Mouse (Mus musculus) CH12.LX (cell line): ENCODE data around the gene Cep83. TPM values are rescaled to one million over a fixed set of nuclear protein-coding genes. Genes with fewer than 3 reads are reported as not detected.

ENCODE experiments used
- DNase-seq: peaks from one replicate; pipeline ENCODE4 v3.0.0-alpha.2; 2013; ENCODE audit errors: extremely low read depth
- H3K27ac ChIP-seq: 2 replicates; pipeline ENCODE4 v1.5.1; 2012; ENCODE audit warnings: low read depth, mild to moderate bottlenecking, control low read depth, moderate library complexity; ENCODE audit not compliant: insufficient read depth
- H3K27me3 ChIP-seq: replicated peaks from 2 replicates; pipeline ENCODE3; 2012; ENCODE audit warnings: inconsistent platforms
- H3K36me3 ChIP-seq, 2 experiments: replicated peaks in 1 of 2; 2 replicates each; pipeline versions ENCODE3 to v1.6.1; 2012; ENCODE audit warnings: inconsistent platforms in 1 of 2, low read length in 1 of 2, mild to moderate bottlenecking in 1 of 2, mixed read lengths in 1 of 2, moderate library complexity in 1 of 2; ENCODE audit not compliant: control insufficient read depth in 1 of 2, insufficient read depth in 1 of 2
- H3K4me1 ChIP-seq, 2 experiments: 2 replicates each; pipeline ENCODE4 v1.6.1; 2012; ENCODE audit warnings: inconsistent platforms in 1 of 2, moderate library complexity in 1 of 2; ENCODE audit not compliant: insufficient read depth in 2 of 2, control insufficient read depth in 1 of 2
- H3K4me2 ChIP-seq: 2 replicates; pipeline ENCODE4 v1.6.1; 2012; ENCODE audit warnings: low read depth, mild to moderate bottlenecking, control low read depth; ENCODE audit not compliant: poor library complexity, insufficient read depth, severe bottlenecking
- H3K4me3 ChIP-seq, 3 experiments: fragments of 150-350 bp in 1 of 3; sonication (generic) in 1 of 3; replicated peaks in 1 of 3; 2 replicates each; pipeline versions ENCODE3 to v1.5.1; 2011 to 2012; ENCODE audit warnings: low read depth in 2 of 3, low read length in 2 of 3, mild to moderate bottlenecking in 2 of 3, moderate library complexity in 2 of 3, control low read depth in 1 of 3, improper control_type of control experiment in 1 of 3, inconsistent platforms in 1 of 3, mixed read lengths in 1 of 3; ENCODE audit not compliant: poor library complexity in 1 of 3
- H3K79me2 ChIP-seq: replicated peaks from 2 replicates; pipeline ENCODE4 v1.6.1; 2012; ENCODE audit warnings: mild to moderate bottlenecking, moderate library complexity; ENCODE audit not compliant: control insufficient read depth, poor library complexity, insufficient read depth, severe bottlenecking; ENCODE audit errors: extremely low read depth
- H3K9ac ChIP-seq: 2 replicates; pipeline ENCODE4 v1.6.1; 2012; ENCODE audit warnings: low read depth, mild to moderate bottlenecking, control low read depth, moderate library complexity; ENCODE audit not compliant: insufficient read depth
- H3K9me3 ChIP-seq: replicated peaks from 2 replicates; pipeline ENCODE3; 2012; ENCODE audit warnings: low read length, inconsistent platforms, mixed read lengths
- BHLHE40 ChIP-seq: IDR thresholded peaks from 2 replicates; pipeline ENCODE4 v1.6.1; 2011; ENCODE audit warnings: mild to moderate bottlenecking, low read depth, low read length, improper control_type of control experiment
- CHD1 ChIP-seq: IDR thresholded peaks from 2 replicates; pipeline ENCODE4 v1.6.1; 2012; ENCODE audit warnings: low read depth, low read length, improper control_type of control experiment, inconsistent platforms
- CTCF ChIP-seq, 2 experiments: IDR thresholded peaks in 1 of 2; conservative IDR thresholded peaks in 1 of 2; 2 replicates each; pipeline ENCODE4 v1.5.1; 2011 to 2012; ENCODE audit warnings: low read depth in 2 of 2, low read length in 2 of 2, improper control_type of control experiment in 1 of 2, inconsistent platforms in 1 of 2, mild to moderate bottlenecking in 1 of 2, moderate library complexity in 1 of 2
- ELF1 ChIP-seq: IDR thresholded peaks from 2 replicates; pipeline ENCODE4 v1.6.1; 2014; ENCODE audit warnings: low read depth, mild to moderate bottlenecking, inconsistent platforms, low read length, improper control_type of control experiment
- ETS1 ChIP-seq: conservative IDR thresholded peaks from 2 replicates; pipeline ENCODE4 v1.6.1; 2012; ENCODE audit warnings: low read depth, mild to moderate bottlenecking, inconsistent platforms, low read length, improper control_type of control experiment, moderate library complexity
- IRF4 ChIP-seq: IDR thresholded peaks from 2 replicates; pipeline ENCODE4 v1.6.1; 2014; ENCODE audit warnings: low read depth, mild to moderate bottlenecking, inconsistent platforms, low read length, improper control_type of control experiment
- JUN ChIP-seq: IDR thresholded peaks from 2 replicates; pipeline ENCODE4 v1.6.1; 2011; ENCODE audit warnings: low read depth, mild to moderate bottlenecking, low read length, improper control_type of control experiment, moderate library complexity; ENCODE audit not compliant: insufficient read depth
- MAZ ChIP-seq: IDR thresholded peaks from 2 replicates; pipeline ENCODE4 v1.6.1; 2012; ENCODE audit warnings: low read depth, mild to moderate bottlenecking, inconsistent platforms, low read length, improper control_type of control experiment, moderate library complexity
- MYC ChIP-seq: IDR thresholded peaks from 2 replicates; pipeline ENCODE4 v1.6.1; 2011; ENCODE audit warnings: low read depth, mild to moderate bottlenecking, improper control_type of control experiment, low read length
- POLR2A ChIP-seq: IDR thresholded peaks from 2 replicates; pipeline ENCODE4 v1.6.1; 2011; ENCODE audit warnings: low read depth, mild to moderate bottlenecking, improper control_type of control experiment, low read length
- POLR2AphosphoS2 ChIP-seq: IDR thresholded peaks from 2 replicates; pipeline ENCODE4 v1.6.1; 2011; ENCODE audit warnings: low read depth, low read length, improper control_type of control experiment
- RAD21 ChIP-seq: IDR thresholded peaks from 2 replicates; pipeline ENCODE4 v1.6.1; 2011; ENCODE audit warnings: low read depth, mild to moderate bottlenecking, low read length, improper control_type of control experiment, moderate library complexity
- RCOR1 ChIP-seq: conservative IDR thresholded peaks from 2 replicates; pipeline ENCODE4 v1.6.1; 2012; ENCODE audit warnings: low read depth, mild to moderate bottlenecking, inconsistent platforms, low read length, improper control_type of control experiment
- SIN3A ChIP-seq: IDR thresholded peaks from 2 replicates; pipeline ENCODE4 v1.6.1; 2012; ENCODE audit warnings: low read length, improper control_type of control experiment, inconsistent platforms
- TBP ChIP-seq: conservative IDR thresholded peaks from 2 replicates; pipeline ENCODE4 v1.6.1; 2011; ENCODE audit warnings: low read depth, low read length, improper control_type of control experiment
- TCF12 ChIP-seq: IDR thresholded peaks from 2 replicates; pipeline ENCODE4 v1.6.1; 2014; ENCODE audit warnings: low read depth, mild to moderate bottlenecking, inconsistent platforms, low read length, improper control_type of control experiment
- UBTF ChIP-seq: IDR thresholded peaks from 2 replicates; pipeline ENCODE4 v1.6.1; 2012; ENCODE audit warnings: low read depth, mild to moderate bottlenecking, inconsistent platforms, low read length, improper control_type of control experiment, moderate library complexity
- USF1 ChIP-seq: IDR thresholded peaks from 2 replicates; pipeline ENCODE4 v1.6.1; 2014; ENCODE audit warnings: low read depth, mild to moderate bottlenecking, inconsistent platforms, low read length, improper control_type of control experiment
- ZKSCAN1 ChIP-seq: IDR thresholded peaks from 2 replicates; pipeline ENCODE4 v1.6.1; 2012; ENCODE audit warnings: low read depth, inconsistent platforms, low read length, improper control_type of control experiment, borderline replicate concordance
- ZMIZ1 ChIP-seq: IDR thresholded peaks from 2 replicates; pipeline ENCODE4 v1.6.1; 2012; ENCODE audit warnings: low read depth, mild to moderate bottlenecking, inconsistent platforms, low read length, improper control_type of control experiment
- ZNF384 ChIP-seq: IDR thresholded peaks from 2 replicates; pipeline ENCODE4 v1.6.1; 2012; ENCODE audit warnings: low read depth, low read length, improper control_type of control experiment, inconsistent platforms
- dilution Hi-C: fragments of 300-500 bp; cut with MboI; formaldehyde crosslinking; loops from 2 replicates; pipeline ENCODE4 v1.14.3; 2020; ENCODE audit warnings: low sequenced_read_pairs; ENCODE audit not compliant: extremely low pct_unique_long_range_greater_than_20kb, extremely low pct_ligation_motif_present
- in situ Hi-C: fragments of 300-500 bp; cut with MboI; formaldehyde crosslinking; loops from 3 replicates; pipeline ENCODE4 v1.14.3; 2019; ENCODE audit warnings: low sequenced_read_pairs, low pct_ligation_motif_present, low pct_unique_long_range_greater_than_20kb, mixed read lengths
- polyA plus RNA-seq: library from polyadenylated mRNA; unstranded; fragments of >175 nt; gene quantifications from 2 replicates; pipeline ENCODE4 v1.2.1, GENCODE M21; 2012; ENCODE audit warnings: low read depth; ENCODE audit not compliant: insufficient read length
- total RNA-seq, 2 experiments: library from RNA; depleted of rRNA; stranded (reverse); fragments of 300-350 nt in 1 of 2; fragments of >200 nt in 1 of 2; gene quantifications; 2 replicates each; pipeline ENCODE4 v1.2.3; 2012 to 2014

Cep83 gene
- total and polyA plus RNA-seq, 3 experiments = 17.7 to 44.0 (median 32.1) TPM

GRCm38 (mm10) chr10:94804029-94804908 is 115.8 kb downstream of the Cep83 start:
- in situ Hi-C loops = no loop called here
- no peaks in the 10 kb centered on the region for H3K9me3 ChIP-seq
- no peak for DNase-seq
- no peak overlapping the region for H3K27ac ChIP-seq
- peak; percentile 71 for TF ChIP-seq ETS1
- TF ChIP-seq RAD21 = no peak
- no peak for TF ChIP-seq ELF1
- TF ChIP-seq POLR2AphosphoS2 = no peak
- TF ChIP-seq JUN = no peak
- no peak for TF ChIP-seq USF1
- no peak for TF ChIP-seq ZMIZ1
- TF ChIP-seq SIN3A = no peak
- no peak for TF ChIP-seq POLR2A
- TF ChIP-seq TBP = no peak
- TF ChIP-seq RCOR1 = no peak
- TF ChIP-seq IRF4 = no peak
- peak; percentile 53; the same call in 1 of the 2 replicates for TF ChIP-seq TCF12
- no peak for TF ChIP-seq MYC
- TF ChIP-seq BHLHE40 = no peak
- no peak for TF ChIP-seq ZKSCAN1
- H3K27me3 ChIP-seq = no peaks in the 10 kb centered on the region
- H3K9ac ChIP-seq = no peak overlapping the region
- H3K4me2 ChIP-seq = no peak overlapping the region
- no peak overlapping the region for H3K4me3 ChIP-seq
- H3K36me3 ChIP-seq = peaks cover 38 to 78% of the 10 kb centered on the region in 2 experiments
- dilution Hi-C loops = loop anchor here (25.0 kb wide), 1 partner anchor 108 kb away; no protein-coding TSS in a partner anchor
- H3K79me2 ChIP-seq = no peaks in the 10 kb centered on the region; the same call in 1 of the 2 replicates
- peaks cover 0 to 17% of the 10 kb centered on the region in 2 experiments; a peak in 2 of 4 replicates for H3K4me1 ChIP-seq

GRCm38 (mm10) chr10:94804909-94805220 is 116.4 kb downstream of the Cep83 start:
- TF ChIP-seq CHD1 (no peak), MAZ (no peak), UBTF (no peak), IRF4 (no peak), CTCF (conservative IDR thresholded peaks at IDR 0.05 in 1 of 2, IDR thresholded peaks at IDR 0.05 in 1 of 2; ENCODE audit: low read depth in 2 of 2, low read length in 2 of 2) (no peak), BHLHE40 (no peak), ZNF384 (no peak), POLR2AphosphoS2 (no peak)
- H3K4me1 ChIP-seq = peaks cover 0 to 21% of the 10 kb centered on the region in 2 experiments; a peak in 2 of 4 replicates
- in situ Hi-C loops (no loop called here), dilution Hi-C loops (loop anchor here (25.0 kb wide), 1 partner anchor 107 kb away; no protein-coding TSS in a partner anchor)
- peaks cover 35 to 78% of the 10 kb centered on the region in 2 experiments for H3K36me3 ChIP-seq
- no peak overlapping the region for H3K4me2 ChIP-seq
- no peak for DNase-seq
- H3K4me3 ChIP-seq = no peak overlapping the region
- H3K9me3 ChIP-seq = no peaks in the 10 kb centered on the region
- H3K9ac ChIP-seq = no peak overlapping the region
- no peaks in the 10 kb centered on the region; the same call in 1 of the 2 replicates for H3K79me2 ChIP-seq
- no peak overlapping the region for H3K27ac ChIP-seq
- H3K27me3 ChIP-seq = no peaks in the 10 kb centered on the region
